Mouse (Mus musculus) thymus, postnatal 14 days (tissue): ENCODE data around the gene Fbxl15.

Experiments
- DNase-seq: peaks from one replicate; pipeline ENCODE4 v3.0.0; 2021

Gene Fbxl15

DNA sequence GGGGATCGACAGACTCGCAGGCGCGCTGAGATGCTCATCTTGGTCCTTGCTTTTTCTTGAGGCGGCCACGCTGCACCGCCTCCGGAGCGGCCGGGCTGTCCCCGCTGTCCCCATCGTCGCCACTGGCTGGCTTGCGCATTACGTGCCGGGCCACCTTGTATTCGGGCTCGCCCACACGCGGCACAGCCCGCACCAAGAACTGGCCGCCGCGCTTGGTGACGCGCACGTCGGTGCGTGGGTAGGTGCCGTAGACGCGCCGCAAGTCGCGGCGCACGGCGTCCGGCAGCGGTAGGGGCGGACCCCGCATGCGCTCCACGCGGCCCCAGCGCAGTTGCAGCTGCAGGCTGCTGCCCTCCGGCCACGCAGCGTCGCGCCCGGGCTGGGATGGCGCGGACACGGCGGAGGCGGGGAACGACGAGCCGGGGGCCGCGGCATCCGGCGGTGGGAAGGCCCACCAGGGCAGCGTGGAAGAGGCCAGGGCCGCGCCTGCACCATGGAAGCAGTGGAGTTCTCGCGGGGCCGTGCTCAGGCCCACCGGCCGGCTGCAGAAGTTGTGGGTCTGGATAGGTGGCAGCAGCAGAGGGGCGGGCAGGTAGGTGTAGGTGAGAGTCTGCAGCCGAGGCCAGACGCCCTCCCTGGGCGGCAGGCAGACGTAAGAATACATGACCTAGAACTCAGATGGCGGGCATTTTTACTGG, 20.9 kb downstream of the Fbxl15 start:
- DNase-seq = peak; percentile 44

DNA sequence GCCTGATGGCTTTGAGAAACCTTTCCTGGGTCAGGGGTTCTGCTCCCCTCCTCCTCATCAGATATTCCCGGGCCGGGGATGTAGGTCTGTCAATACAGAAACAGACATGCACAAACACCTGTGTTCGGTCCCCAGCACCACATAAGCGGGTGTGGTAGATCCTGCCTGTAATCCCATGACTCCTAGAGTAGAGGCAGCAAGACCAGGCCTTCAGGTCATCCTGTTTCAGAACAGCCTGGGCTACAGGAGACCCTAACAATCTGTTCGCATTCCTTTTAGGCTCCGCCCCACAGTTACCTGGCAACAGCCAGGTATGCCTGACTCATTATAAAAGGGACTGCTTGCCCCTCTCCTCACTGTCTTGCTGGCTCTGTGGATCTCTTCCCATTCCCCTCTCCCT, 21.6 kb downstream of the Fbxl15 start:
- no peak for DNase-seq

DNA sequence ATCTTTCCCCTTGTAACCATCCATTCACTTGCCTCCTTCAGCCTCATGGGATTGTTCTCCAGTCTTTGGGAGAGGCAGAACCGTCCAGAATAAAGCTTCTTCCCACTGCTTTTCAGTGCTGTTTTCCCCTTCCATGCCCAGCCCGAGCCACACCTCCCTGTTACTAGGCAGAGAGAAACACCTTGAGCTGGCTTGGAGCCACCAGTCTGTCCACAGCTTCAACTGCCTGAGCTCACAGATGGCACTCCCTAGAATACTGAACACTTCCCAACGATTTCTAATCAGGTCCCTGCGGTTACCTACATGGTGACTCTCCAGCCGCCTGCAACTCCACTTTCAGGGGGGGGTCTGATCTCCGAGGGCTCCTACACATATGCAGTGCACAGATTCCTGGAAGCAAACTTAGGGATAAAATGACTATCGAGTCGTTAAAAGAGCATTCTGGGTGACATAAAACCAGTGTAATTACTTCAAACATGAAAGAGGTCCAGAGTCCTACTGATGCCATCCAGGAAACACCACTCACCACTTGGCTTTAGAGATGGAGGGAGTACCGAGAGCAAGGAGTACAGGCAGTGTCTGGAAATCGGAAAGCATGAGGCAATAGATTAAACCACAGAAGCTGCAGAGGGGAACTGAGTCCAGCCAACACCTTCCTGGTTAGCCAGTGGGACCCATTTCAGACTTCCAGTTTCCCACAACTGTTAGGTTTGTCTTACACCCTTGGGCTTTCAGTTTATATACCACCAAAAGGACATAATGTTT, 22.4 kb downstream of the Fbxl15 start, which contains the start of gene 2310034G01Rik:
Gene 2310034G01Rik (minus strand): TSS at position 135 of the 765 bp plus-strand sequence.
- DNase-seq = no peak

DNA sequence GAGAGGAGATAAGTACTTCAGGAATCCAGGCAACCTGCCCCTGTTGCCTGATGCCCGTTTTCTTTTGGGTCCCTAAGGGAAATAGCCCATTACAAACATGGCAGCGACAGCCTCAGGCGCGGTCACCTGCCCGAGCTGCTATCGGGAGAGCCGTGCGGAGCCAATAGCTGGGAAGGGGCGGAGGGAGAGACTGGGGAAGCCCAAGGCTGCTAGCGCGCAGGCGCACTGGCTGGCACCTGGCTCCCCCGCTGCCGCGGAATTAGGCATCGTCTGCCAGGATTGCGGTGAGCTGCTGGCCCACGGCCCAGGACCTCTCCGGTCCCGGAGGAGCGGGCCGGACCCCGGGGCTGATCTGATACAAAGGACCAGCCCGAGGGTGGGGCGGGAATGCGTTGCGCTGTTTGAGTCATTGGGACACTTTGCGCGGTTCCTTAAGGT, 28.7 kb downstream of the Fbxl15 start:
- DNase-seq = peak; percentile 95

DNA sequence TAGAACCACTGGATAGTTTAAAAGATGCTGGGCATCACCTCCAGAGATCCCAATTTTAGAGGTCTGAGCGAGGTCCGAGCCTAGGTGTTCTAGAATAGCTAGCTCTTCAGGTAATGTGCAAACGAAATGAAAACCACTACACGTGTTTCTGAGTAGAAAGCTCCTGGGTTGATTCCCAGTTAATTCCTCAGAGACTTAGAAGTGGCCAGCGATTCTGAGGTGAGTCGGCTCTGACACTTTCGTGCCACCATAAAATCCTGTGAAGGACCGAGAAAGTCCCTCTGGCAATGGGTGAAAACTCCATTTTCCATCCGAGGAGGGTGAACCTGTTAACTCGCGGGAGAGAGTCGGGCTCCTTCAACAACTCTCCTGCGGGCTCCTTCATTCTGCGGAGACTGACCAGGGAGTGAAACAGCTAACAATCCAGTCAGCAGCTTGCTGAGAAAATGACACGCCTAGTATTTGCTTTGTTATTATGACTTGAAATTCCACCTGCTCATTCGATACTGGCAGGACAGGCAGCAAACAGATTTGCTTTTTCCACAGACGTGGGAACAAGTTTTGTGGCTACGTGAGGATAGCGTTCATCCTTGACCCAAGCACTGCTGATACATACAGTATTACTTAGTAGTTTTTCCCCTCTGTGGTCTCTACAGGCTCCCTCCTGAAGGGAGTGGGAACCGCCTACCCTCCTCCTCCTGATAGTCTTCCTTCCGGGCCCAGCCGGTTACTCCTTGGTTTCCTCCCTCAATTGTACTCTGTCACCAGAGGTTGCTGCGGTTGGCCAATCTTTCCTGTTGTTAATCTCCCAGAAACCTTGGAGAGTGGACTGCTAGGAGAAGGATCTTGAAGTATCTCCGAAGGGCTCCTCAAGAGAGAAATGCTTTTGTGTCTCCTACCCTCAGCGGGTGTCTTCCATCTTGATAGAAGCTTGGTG, 29.6 kb downstream of the Fbxl15 start:
- peak; percentile 42 for DNase-seq

DNA sequence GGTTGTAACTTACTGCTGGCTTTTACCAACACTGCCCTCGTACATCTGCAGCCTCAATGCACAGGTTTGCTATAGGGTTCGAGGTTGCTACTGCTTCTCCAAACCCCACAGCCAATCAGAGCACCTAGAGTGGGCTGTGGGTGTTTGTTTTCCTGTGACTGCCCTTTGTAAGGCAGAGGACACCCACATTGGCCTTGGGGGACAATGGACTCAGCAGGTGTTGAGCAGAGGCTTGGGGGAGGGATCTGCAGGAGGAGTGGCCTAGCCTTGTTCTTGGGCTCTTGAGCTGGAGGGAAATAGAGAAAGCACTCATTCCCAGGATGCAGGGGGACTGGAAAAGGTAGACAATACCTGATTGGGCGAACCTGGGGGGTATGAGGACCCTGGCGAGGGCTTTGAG, 30.4 kb downstream of the Fbxl15 start:
- no peak for DNase-seq

DNA sequence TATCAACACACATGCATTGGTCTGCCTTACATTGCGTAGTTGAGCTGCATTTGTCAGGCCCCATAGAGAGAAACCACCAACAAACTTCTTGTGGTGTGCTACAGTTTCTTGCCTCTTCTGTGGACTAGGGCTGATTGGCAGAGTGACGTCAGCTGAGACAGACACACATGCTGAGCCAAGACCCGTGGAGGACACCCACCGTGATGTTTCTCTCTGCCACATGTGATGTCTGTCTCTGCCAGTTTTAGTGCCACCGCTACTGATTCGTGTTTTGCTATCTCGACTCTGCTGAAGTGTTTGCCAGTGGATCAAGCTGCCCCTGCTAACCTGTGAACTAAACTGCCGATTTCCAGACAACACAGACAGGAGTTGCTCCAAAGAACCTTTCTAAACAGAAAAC, 34.1 kb downstream of the Fbxl15 start:
- no peak for DNase-seq

DNA sequence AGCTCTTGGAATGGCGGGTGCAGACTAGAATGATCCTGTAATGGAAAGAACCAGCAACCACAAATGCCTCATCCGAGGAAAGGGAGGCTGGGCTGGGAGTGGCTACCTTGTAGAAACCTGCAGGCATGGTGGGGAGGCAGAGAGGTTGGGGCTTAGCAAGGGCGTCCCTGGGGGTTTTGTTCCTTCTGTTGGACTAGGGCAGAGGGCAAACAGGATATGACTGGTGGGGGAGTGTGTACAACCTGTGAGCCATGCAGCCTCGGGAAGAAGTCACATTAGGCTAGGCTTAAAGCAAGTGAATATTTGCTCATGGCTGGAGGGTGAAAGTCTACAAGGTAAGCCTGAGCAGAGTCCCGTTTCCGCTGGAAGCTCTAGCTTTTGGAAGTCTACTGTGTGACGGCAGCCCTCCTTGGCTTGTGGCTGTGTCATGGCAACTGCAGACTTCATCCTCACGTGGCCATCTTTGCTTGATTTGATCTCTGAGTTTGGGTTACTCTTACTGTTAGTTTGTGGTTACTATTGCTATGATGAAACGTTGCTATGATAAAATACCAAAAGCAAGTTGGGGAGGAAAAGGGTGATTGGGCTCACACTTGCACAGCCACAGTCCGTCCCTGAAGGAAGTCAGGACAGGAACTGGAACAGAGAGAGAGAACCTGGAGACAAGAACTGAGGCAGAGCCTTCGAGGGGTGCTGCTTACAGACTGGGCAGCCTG, 35.5 kb downstream of the Fbxl15 start:
- no peak for DNase-seq

DNA sequence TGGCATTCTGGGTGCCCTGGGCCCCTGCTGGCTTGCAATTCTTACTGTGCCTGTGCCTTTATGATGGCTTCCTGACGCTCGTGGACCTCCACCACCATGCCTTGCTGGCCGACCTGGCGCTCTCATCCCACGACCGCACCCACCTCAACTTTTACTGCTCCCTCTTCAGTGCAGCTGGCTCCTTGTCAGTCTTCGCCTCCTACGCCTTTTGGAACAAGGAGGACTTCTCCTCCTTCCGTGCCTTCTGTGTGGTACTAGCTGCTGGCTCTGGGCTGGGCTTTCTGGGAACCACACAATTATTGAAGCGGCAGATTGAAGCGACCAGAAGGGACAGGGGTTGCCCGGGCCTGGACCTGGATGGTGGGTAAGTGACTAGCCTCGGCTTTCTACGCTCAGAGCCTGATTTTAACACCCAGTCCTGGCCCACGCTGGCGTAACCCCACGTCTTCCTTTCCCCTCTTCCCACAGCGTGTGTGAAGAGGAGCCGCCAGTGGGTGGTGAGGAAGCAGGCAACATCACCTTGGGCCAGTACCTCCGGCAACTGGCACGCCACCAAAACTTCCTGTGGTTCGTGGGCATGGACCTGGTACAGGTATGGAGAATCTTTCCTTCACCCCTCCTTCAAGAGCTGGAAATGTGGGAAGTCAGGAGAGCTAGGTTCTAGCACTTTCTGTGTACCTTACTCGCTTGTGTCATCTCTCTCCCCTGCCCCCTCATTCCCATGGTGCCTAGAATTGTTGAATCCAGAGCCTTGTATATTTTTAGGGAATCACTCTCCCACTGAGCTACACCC, 40.0 kb downstream of the Fbxl15 start:
- no peak for DNase-seq

DNA sequence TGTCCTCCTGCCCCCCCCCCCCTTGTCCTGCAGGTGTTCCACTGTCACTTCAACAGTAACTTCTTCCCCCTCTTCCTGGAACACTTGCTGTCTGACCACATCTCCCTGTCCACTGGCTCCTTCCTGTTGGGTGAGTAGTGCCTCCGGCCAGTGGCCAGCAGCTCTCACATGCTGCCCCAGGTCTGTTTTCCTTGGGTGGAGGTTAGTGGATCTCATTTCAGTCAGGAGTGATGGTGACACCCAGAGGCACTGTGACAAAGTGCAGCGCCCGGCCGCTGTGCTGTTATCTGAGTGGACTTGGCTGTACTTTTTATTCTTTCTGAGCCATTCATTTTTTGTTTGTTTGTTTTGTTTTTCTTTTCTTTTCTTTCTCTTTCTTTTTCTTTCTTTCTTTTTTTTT, 41.2 kb downstream of the Fbxl15 start:
- peak; percentile 40 for DNase-seq

DNA sequence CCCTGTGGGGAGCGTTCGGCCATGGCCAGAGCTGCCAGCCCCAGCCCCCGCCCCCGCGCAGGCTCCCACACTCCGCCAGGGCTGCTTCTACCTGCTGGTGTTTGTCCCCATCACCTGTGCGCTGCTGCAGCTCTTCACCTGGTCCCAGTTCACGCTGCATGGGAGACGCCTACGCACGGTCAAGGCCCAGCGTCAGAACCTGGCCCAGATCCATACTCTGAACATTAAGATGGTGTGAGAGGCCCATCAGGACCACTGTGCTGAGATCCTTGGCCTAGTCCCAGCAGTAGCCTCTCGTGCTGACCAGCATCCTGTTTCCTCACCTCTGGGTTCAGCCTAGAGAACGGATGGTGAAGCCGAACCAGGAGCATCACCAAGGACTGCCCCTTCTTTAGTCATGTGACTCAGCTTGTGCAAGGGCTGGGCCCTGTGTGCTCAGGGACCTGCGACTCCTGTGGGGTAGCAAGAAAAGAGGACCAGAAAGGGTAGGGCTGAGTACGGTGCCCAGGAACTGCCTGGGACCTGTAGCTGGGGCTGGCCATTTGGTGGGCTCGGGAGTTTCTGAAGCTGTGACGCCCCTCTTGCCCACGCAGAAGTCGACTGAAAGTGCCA, 46.6 kb downstream of the Fbxl15 start:
- no peak for DNase-seq

DNA sequence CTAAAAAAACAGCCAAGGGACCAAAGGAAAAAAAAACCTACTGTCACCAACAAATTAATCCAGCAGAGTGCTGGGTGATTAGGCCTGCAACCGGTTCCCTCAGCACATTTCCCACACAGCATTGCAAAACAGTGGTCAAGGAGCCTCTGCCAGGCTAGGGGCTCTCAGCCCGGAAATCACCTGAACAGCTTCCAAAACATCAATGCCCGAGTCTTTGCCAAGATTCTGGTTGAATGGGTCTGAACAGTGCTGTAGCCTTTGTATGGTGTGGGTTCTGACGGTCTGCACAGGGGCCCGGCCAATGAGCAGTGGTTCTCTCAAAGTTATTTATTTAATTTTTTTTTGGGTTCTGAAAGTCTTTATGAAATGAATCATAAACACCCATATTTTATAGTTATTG, 47.5 kb downstream of the Fbxl15 start:
- DNase-seq = no peak

DNA sequence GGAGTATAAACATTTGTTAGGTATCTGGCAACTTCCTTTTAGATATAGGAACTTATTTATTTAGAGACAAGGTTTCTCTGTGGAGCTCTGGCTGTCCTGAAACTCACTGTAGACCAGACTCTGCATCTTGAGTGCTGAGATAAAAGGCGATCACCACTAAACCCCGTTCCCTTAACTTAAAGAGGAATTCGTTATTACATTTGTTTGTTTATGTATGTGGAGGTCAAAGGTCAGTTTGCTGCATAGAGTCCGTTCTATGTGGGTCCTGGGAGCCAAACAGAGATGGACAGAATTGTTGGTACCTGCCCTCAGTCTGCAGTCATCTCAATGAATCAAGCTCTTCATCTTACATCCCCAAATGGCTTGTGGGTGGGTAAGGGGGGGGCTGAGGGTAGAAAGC, 47.9 kb downstream of the Fbxl15 start:
- DNase-seq = no peak
